ENCODE assay signal across 9 mouse cellular contexts in genomic region chr3:30650062-30650841, GRCm38 (mm10). TPM values are rescaled to one million over a fixed set of nuclear protein-coding genes. Genes with fewer than 3 reads are reported as not detected.
A peak's percentile ranks its signal among the peaks of the same experiment; 100 is the strongest.
DNase-seq lines count a peak whose midpoint lies in the region.
"Had no signal": no experiment of that assay in that cellular context is flagged by ENCODE, and none has a peak within 500 bp of the region (broad histone marks: within the 10 kb centered on the region; RNA-seq: fewer than 3 reads in every experiment).

No protein-coding gene starts in this region.

- peak overlapping the region; percentile 51 for H3K4me3 ChIP-seq in midbrain, embryonic 10.5 days

- H3K27me3 ChIP-seq in midbrain, embryonic 10.5 days (ENCODE audit: low read depth, poor library complexity, severe bottlenecking): peaks cover 44% of the 10 kb centered on the region

- no peak overlapping the region for H3K27ac ChIP-seq in midbrain, embryonic 10.5 days (replicated peaks)

- no peaks in the 10 kb centered on the region for H3K9me3 ChIP-seq in midbrain, embryonic 10.5 days (replicated peaks)

- peaks cover 25% of the 10 kb centered on the region for H3K4me1 ChIP-seq in midbrain, embryonic 10.5 days

- WGBS in large intestine, adult 2 months: 1% methylated on average over 41 of the region's 41 CpGs
- WGBS in midbrain, embryonic 10.5 days: under 1% methylated on average over 41 of the region's 41 CpGs

- no peaks in the 10 kb centered on the region for H3K36me3 ChIP-seq in midbrain, embryonic 10.5 days

- DNase-seq in adrenal gland, postnatal 14 days: peak; percentile 12
- DNase-seq in adrenal gland, postnatal 4 days (ENCODE audit: low spot score in 2 of 2): no peak
- peak; percentile 37 for DNase-seq in thymus, postnatal 4 days
- DNase-seq in thymus, postnatal 10 days (ENCODE audit: low spot score in 2 of 2): no peak
- DNase-seq in heart, postnatal 10 days: peak; percentile 4 to 6
- peak; percentile 10 for DNase-seq in large intestine, adult 2 months (ENCODE audit: low read depth, low spot score)
- peak; percentile 38 for DNase-seq in midbrain, embryonic 10.5 days (ENCODE audit: low spot score)
- DNase-seq in spleen, postnatal 36 days (ENCODE audit: low spot score in 2 of 2): no peak

- intact Hi-C loops in heart, postnatal 10 days (cut with DNase I): no loop called here

RNA-seq across cellular contexts. Expression of gene Lrrc34, which starts 2.6 kb away (rescaled TPM):
- not detected in 2 replicates for total RNA-seq in adrenal gland, postnatal 14 days (2021)
- under 1 TPM; 0.42 to 0.70 TPM for total RNA-seq in adrenal gland, postnatal 4 days (2021)
- not detected for total RNA-seq in heart, postnatal 10 days (2021)
- not detected in 2 replicates for polyA plus RNA-seq in large intestine, adult 2 months (2012; rRNA removed)
- polyA plus RNA-seq in midbrain, embryonic 10.5 days (2016; fragmentation: Nextera tagmentation; extraction: Ambion mirVana): 1.8 and 2.5 TPM in 2 replicates
- polyA plus RNA-seq: C2C12 had no signal

RNA-seq across cellular contexts. Expression of gene Lrriq4, which starts 5.9 kb away (rescaled TPM):
- total RNA-seq in adrenal gland, postnatal 14 days (2021): not detected in 2 replicates
- not detected for total RNA-seq in adrenal gland, postnatal 4 days (2021)
- total RNA-seq in heart, postnatal 10 days (2021): not detected
- not detected in 2 replicates for polyA plus RNA-seq in large intestine, adult 2 months (2012; rRNA removed)
- polyA plus RNA-seq in midbrain, embryonic 10.5 days (2016; fragmentation: Nextera tagmentation; extraction: Ambion mirVana): not detected in 2 replicates
- polyA plus RNA-seq: C2C12 had no signal

RNA-seq across cellular contexts. Expression of gene Mynn, which starts 48.4 kb away (rescaled TPM):
- total RNA-seq in adrenal gland, postnatal 14 days (2021): 20.1 and 25.7 TPM in 2 replicates
- total RNA-seq in adrenal gland, postnatal 4 days (2021): 10 to 100 TPM; 30.0 to 42.3 TPM
- 10 to 100 TPM; 14.7 to 18.5 TPM for total RNA-seq in heart, postnatal 10 days (2021)
- polyA plus RNA-seq in large intestine, adult 2 months (2012; rRNA removed): 6.0 and 7.8 TPM in 2 replicates
- polyA plus RNA-seq in midbrain, embryonic 10.5 days (2016; fragmentation: Nextera tagmentation; extraction: Ambion mirVana): 32.4 and 35.0 TPM in 2 replicates

RNA-seq across cellular contexts. Expression of gene Lrrc31, which starts 49.4 kb away (rescaled TPM):
- total RNA-seq in adrenal gland, postnatal 14 days (2021): 0.15 TPM in 1 of 2 replicates, not detected in the other
- total RNA-seq in adrenal gland, postnatal 4 days (2021): under 1 TPM in 1 of 2 experiments, not detected in 1; 0.14 TPM
- under 1 TPM in 1 of 2 experiments, not detected in 1; 0.26 TPM for total RNA-seq in heart, postnatal 10 days (2021)
- 5.3 and 10.7 TPM in 2 replicates for polyA plus RNA-seq in large intestine, adult 2 months (2012; rRNA removed)
- not detected in 2 replicates for polyA plus RNA-seq in midbrain, embryonic 10.5 days (2016; fragmentation: Nextera tagmentation; extraction: Ambion mirVana)
- polyA plus RNA-seq: C2C12 had no signal

RNA-seq across cellular contexts. Expression of gene Actrt3, which starts 50.5 kb away (rescaled TPM):
- total RNA-seq in adrenal gland, postnatal 14 days (2021): not detected in 2 replicates
- total RNA-seq in adrenal gland, postnatal 4 days (2021): not detected
- total RNA-seq in heart, postnatal 10 days (2021): not detected
- polyA plus RNA-seq in large intestine, adult 2 months (2012; rRNA removed): 0.11 TPM in 1 of 2 replicates, not detected in the other
- polyA plus RNA-seq in midbrain, embryonic 10.5 days (2016; fragmentation: Nextera tagmentation; extraction: Ambion mirVana): 0.10 TPM in 1 of 2 replicates, not detected in the other

Comparison
In these comparisons a context has a peak if more than half of its experiments do, and no peak if none do; other contexts are left out.
1. DNase-seq: peak in adrenal gland, postnatal 14 days (single experiment), thymus, postnatal 4 days (single experiment), heart, postnatal 10 days (2 of 2), large intestine, adult 2 months (single experiment) and midbrain, embryonic 10.5 days (single experiment); none in adrenal gland, postnatal 4 days (0 of 2), thymus, postnatal 10 days (0 of 2) and spleen, postnatal 36 days (0 of 2).